Mouse (Mus musculus) cerebellum, adult 11-12 months (tissue): ENCODE measurements around the gene Pik3r1.
A peak's percentile ranks its signal among the peaks of the same experiment; 100 is the strongest.

Source experiments
- DNase-seq: peaks from one replicate; pipeline ENCODE4 v3.0.0; 2022

The Pik3r1 gene

DNA sequence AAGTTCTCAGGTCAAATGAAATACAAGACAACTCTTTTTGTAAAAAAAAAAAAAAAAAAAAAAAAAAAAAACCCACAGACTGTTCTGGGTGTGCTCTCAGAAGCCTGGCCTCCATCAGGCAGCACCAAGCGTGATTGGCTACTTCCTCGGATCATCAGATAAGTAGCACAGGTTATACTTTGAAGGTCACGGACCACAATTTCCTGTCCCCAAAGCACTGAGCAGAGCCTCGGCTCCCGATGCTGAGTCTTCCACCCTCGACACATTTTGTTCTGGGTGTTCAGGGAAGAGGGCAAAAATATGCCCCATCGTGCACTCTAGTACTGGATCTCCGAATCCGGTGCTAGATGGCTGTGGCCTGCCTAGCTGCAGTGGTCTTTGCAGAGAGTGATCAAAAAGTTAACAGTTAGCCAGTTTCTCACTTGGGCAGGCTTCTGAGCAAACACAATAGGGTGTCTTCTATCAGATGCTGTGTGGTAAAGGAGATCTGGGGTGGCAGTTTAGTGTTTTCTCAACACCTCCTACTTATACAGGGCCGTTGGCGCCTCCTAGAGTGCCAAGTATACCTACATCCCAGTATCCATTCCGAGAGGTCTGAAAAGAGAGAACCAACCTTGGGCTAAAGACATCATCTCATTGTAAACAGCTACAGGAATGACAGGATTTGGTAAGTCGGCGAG, 65.8 kb downstream of the Pik3r1 start:
- DNase-seq: no peak

DNA sequence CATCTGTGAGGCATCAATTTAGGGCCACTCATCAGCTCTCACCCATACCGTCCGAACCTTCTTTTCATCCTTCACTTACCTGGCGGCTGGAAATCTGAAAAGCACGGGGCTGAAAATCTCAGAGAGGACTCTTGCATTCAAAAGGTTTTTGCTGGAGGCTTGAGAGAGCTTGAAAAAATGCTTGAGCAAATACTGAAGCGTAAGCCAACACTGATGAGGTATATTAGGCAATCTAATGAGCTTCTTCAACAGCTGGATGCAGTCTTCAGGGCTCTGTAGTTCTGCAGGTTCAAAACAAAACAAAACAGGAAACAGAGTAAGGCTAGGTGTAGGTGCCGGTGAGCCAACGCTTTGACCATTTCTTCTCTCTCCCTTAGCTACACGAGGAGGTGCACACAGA, 66.4 kb downstream of the Pik3r1 start:
- no peak for DNase-seq

GRCm38 (mm10) chr13:101699742-101700141, 68.3 kb downstream of the Pik3r1 start:
- no peak for DNase-seq

DNA sequence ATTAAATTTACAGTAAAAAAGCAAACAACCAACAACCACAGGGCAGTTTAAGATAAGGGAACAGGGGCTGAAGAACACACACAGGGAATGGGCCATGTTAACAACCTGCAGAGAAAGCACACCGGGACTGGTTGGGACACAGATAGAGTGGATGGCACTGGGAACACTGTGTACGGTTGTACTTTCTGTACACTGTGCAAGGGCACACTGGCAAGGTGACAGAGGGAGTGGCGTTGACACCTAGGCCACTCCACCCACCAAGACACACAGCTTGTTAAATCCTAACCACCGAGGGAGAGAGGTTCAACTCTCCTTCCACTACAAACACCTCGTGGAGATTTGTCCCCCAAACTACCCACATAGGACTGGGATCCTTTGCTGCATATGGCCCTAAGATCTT, 70.1 kb downstream of the Pik3r1 start:
- DNase-seq: no peak

GRCm38 (mm10) chr13:101697461-101697860, 70.6 kb downstream of the Pik3r1 start:
- no peak for DNase-seq

DNA sequence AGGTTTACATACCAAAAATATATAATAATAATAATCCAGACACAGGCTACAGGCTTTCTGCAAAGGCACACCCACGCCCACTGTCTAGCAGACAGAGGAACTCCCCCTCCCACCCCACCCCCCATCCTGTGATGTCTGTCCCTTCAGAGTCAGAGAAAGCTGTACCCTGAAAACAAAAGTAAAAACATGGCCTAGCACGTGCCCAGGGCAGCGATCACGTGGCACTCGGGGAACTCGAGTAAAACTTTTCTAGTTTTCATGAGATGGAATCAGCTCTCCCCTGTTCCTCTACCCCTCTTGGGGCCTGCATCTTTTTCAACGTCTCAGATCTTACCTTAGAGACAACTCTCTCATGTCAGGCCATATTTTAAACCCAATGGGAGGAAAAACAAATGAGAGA, 71.2 kb downstream of the Pik3r1 start:
- DNase-seq: no peak

DNA sequence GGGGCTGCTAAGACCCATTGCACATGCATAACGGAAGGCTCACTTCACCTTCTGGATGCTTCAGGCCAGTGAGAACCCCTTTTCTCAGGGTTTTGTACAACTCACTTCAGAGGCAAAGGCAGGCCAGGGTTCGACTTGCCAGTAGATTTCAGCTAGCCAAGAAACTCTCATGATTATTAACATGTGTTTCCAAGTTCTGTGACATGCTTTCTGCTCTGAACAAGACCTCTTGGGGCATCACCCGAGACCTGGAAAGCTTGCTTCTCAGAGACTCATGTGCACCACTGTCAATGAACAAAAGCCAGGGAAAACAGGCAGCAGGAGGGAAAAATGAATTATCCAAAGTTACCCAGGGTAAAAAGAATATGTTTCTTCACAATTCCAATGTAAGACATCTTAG, 71.7 kb downstream of the Pik3r1 start:
- no peak for DNase-seq

DNA sequence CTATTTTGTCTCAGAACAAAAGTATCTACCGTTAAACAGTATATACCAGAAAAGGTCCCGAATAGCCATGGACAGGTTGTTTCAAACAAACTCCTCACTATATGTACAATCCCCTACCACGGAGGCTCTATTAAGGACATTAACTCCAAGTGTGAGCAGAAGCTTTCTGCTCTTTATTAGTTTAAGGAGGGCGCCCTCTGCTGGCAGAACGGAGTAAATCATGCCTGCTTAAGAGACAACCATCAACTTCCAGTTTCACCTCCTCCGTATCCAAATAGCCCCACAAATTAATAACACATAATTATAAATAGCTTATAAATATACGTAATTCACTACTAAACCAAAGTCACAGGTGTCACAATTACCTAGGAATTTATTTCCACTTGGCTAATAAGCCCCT, 72.1 kb downstream of the Pik3r1 start:
- DNase-seq: peak; percentile 82

DNA sequence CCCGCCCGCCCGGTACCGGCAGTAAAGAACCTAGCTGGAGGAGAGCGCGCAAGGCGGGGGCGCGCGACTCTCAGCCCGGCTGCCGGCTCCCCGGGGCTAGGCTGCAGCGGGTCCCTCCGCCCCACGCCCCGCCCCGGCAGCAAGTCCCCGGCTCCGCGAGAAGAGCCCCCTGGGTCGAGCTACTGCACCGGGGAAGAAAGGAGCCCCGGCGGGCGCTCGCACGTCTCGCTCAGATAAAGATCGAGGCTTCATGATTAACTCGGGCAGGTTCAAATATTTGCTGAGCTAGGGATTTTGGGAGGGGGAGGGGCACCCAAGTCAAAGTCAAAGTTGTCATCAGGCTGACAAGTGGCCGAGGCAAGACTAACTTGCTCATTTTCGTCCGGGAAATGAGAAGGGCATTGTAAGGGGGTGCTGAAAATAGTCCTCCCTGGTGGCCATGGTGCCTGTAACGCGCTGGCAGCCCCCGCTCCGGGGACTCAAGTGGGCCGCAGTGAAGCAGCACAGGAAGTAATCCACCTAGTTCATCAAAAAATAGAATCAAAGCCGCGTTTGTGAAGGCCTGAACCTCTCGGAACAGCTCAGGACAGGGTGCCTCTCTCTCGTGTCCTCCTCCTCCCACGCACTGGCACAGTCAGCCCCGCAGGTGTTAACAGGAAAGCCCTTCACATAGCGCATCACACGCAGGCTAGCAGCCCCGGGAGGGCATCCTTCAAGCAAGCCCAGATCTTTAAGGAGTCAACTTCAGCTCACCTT, 73.3 kb downstream of the Pik3r1 start:
- DNase-seq: peak; percentile 76

DNA sequence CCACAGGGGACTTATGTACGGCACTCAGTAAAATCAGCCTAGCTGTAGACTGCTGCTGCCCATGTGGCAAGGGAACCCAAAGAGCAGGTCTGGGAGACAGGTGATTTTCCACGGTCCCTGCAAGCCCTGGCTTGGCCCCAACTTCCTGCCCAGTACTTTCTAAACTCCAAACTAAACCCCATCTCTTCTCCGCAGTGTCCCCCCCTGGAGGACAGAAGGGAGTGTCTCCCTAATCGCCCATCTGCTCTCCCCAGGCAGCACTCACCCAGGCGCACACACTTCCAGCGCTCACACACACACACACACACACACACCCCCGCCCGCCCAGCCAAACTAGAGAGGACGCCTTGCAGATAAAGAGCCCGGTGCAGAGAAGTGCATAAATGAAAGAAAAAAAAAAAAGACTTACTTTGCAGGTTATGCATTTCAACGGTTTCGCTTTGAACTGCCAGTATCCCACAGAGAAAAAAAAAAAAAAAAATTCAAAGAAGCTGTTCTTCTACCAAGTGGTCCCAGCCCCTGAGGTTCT, 74.0 kb downstream of the Pik3r1 start:
- DNase-seq: peak; percentile 89

DNA sequence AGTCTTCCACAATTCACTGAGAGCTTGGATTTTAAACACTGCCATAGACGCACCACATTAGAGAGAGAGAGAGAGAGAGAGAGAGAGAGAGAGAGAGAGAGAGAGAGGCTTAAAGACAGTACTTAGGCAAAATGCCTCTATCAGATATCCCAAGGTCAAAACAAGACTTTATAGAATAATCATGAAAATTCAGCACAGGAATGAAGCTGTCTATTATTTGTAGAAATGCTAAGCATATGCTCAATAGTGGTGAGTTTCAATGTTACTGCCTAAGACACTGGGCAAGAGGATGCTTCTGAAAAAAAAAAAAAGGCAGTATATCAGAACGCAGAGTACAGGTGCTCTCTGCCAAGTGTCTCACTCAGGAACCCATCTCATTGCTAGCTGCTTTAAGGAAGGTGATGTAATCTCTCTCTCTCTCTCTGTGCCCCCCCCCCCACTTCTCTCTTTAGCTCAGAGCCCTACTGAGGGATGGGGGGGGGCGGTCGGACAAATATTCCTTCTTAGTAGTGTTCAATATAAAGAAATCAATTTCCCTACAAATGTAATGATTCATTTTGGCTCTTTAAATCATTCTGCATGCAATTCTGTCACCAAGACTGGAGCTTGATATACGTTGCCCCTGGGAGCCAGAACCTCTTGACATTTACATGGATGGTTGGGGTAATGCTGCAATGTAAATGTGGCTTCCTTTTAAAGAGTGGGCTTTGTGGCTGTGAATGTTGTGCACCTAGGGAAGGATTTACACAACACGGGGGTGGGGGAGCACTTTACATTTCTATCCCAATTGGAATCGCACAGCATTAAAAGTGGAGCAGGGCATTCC, 74.9 kb downstream of the Pik3r1 start:
- DNase-seq: peak; percentile 67

- DNase-seq: peak; percentile 90
Observed at GRCm38 (mm10) chr13:101692239-101692784, 75.7 kb downstream of the Pik3r1 start.

DNA sequence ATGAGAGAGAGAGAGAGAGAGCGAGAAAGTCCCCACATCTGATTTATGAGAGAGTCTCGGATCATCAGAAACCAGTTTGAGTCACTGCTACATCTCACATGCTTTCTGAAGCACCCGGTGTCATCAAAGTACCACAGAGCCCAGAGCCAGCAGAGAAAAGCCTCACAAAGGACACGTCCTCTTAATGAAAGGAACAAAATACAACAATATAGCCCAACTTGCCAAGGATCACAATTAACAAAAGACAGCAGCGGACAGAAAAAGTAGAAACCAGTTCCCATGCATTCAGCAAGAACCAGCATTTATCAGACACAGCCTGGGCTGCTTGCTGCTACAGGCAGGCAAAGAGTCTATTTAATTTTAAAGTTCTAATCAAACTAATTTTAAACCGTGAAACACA, 76.3 kb downstream of the Pik3r1 start:
- DNase-seq: peak; percentile 40

GRCm38 (mm10) chr13:101690911-101691655, 76.9 kb downstream of the Pik3r1 start:
- DNase-seq: peak; percentile 25

DNA sequence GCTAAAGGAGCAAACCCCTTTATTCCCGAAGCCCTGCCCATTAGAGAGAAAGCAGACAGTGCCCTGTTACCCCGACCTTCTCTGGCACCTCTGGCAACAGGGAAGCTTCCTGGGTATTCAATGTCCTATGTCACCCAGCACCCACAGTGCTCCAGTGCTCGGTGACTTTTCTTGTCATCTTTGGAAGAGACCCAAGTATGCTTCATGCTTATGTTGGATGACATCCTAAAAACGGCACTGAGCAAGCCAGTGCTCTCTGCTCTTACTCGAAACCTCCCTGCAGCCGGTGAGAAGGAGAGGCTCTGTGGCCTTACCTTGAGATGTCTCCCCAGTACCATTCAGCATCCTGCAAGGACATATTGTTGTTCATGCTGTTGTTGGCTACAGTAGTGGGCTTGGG, 77.8 kb downstream of the Pik3r1 start:
- peak; percentile 54 for DNase-seq

GRCm38 (mm10) chr13:101686256-101686655, 81.8 kb downstream of the Pik3r1 start:
- no peak for DNase-seq

DNA sequence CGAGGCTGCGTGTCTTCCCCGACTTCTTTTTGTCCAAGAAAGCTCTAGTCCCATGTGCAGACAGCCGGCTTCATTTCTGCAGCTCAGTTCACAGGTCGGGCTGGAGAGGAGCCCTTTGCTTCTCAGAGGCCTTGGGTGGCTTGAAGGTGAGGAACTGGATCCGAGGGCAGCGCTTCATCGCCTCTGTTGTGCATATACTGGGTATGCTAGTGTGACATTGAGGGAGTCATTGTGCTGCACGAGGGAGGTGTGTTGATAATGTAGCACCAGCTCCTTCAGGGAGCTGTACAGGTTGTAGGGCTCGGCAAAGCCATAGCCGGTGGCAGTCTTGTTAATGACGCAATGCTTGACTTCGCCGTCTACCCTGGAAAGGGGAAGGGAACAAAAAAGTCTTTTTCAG, 83.3 kb downstream of the Pik3r1 start:
- no peak for DNase-seq

DNA sequence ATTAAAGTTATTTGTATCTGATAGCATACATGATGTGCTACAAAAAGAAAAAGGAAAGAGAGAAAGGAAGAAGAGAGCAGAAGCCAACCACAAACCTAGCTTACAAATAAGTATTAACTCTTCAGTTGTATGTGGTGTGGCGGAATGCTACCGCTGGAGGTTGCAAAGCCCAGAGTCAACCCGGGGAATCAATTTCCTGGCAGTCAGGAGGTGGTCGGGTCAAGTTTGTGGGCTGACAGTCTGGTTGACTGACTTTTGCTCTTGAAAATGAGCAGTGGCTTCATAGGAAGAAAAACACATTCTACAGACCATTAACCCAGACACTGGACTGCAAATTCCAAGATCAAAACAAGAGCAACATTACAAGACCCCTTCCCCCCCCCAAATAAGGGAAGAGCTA, 85.6 kb downstream of the Pik3r1 start:
- no peak for DNase-seq

- no peak for DNase-seq
Observed at GRCm38 (mm10) chr13:101680083-101680482, 87.9 kb downstream of the Pik3r1 start.

- DNase-seq: no peak
Observed at GRCm38 (mm10) chr13:101678984-101679383, 89.0 kb downstream of the Pik3r1 start.

GRCm38 (mm10) chr13:101678036-101678435, 90.0 kb downstream of the Pik3r1 start:
- DNase-seq: no peak

DNA sequence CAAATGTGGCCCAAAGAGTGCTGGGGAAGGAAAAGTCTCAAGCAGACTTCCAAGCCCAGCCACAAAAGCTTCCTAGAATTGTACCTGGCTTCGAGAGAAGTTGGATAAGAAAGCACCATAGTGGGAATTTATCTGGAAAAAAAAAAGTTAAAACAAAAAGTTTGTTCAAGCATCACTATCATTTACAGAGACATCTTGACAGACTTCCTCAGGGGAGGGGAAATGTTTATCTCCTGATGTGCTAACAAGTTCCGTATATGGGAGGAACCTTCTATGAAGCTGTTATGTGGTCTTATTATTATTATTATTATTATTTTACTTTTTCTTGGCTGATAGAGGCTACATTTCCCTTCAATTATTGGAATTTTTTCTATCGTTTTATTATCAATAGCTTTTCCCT, 94.1 kb downstream of the Pik3r1 start:
- no peak for DNase-seq
